Mouse (Mus musculus) activated CD4-positive, CD25-positive, alpha-beta regulatory T cell, adult 9 weeks (primary cell): ENCODE data around the gene Mnd1. TPM values are rescaled to one million over a fixed set of nuclear protein-coding genes. Genes with fewer than 3 reads are reported as not detected.

Experiments used
- polyA plus RNA-seq: library from polyadenylated mRNA; unstranded; fragments of 100-300 nt; shearing (Covaris generic); gene quantifications from one replicate; pipeline ENCODE4 v1.2.1, GENCODE M21; 2017

Gene Mnd1
- polyA plus RNA-seq = 1.1 TPM

DNA sequence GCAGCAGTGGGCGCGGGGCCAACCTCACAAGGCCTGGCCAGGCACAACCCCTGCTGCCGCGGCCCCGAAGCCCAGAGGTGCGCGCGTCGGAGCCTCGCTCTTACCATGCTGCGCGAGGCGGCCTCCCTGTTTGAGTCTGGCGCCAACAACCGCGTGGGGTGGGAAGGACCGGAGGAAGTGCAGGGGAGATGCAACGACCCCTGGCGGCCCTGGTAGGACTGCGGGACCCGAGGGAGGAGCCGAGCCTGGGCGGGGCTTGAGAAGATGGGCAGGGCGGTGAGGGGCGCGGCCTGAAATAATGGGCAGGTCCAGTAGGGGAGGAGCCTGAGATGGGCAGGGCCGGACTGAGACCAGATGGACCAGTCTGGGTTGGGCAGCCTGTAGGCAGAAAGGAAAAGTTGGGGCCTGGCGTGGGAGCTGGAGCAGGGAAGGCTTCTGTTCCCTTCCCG is at the start of gene Mnd1:
TSS of gene Mnd1 (minus strand) at position 229 of the 449 bp plus-strand sequence.

DNA sequence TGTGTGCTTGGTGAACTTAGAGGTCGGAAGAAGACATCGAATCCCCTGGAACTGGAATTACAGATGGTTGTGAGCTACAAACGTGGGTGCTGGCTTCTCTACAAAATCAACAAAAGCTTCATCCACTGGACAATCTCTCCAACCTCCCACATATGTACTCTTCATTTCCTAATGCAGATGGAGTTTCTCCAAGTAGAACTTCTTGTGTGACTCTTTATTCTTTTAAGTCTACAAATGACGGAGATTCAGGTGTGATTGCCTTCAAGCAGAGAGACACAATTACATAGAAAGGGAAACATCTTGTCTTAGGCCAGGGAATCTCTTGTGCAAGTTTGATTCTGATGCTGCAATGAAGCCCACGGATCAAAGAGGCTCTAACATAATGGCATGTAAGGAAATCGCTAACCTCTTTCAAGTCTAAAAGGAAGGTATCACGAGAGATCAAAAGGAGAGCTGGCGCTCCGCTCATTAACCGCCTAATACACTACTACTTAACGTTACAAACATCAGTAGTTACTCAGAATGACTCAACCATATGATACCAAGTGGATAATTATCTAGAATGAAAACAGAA is 18.1 kb upstream of the Mnd1 start, which contains the start of gene Gm6525:
TSS of gene Gm6525 (plus strand) at position 524 of the 574 bp plus-strand sequence.

DNA sequence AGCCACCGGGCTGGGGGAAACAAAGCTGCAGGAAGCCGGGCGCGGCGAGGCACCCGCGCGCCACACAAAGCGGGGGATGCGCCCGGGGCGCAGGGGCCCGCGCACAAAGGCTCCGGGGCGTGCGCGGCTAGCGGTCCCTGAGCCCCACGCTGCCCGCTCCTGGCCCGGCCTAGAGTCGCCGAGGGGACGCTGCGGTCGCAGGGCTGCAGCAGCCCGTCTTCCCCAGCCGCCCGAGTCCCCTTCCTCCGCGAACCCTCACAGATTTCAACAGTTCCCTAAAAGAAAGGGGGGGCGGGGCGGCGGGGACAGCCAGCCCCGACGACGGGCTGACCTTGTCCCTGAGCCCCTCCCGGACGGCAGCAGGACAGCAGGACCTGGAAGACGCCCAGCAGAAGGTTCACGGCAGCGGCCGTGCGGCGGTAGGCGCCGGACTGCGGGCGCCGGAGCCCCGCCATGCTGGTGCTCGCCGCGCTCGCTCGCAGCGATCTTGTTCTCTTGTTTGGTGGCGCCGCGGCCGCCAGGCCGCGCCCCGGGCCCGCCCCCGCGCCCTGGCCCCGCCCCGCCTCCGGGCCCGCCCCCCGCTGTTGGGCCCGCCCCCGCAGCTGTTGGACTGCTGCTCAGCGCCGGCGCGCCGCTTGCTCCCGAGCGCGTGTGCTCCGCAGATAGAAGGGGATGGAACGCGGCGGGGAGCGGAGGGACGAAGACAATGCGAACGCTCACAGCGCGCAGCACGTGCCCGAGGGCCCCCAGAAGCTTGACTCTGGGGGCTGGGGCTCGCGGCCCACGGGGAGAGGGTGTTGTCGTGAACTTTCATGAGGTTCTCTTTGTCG is 115.7 kb downstream of the Mnd1 start, which contains the start of gene Tmem131l:
TSS of gene Tmem131l (minus strand) at position 530 of the 830 bp plus-strand sequence.

Other genes with a start within 250 kb of the Mnd1 start
- gene Tmem131l, start 115.6 kb downstream of the Mnd1 start, polyA plus RNA-seq = 47.9 TPM
- not detected for gene Gm6525, start 18.3 kb upstream of the Mnd1 start, polyA plus RNA-seq
- gene Trim2, start 151.1 kb upstream of the Mnd1 start, polyA plus RNA-seq = 2.0 TPM